Mouse (Mus musculus): Measurements from ENCODE around the gene Rngtt. TPM values are rescaled to one million over a fixed set of nuclear protein-coding genes. Genes with fewer than 3 reads are reported as not detected.
"Not testable (repeated sequence)": the region's sequence is repeated elsewhere in the genome, so short reads cannot be mapped to it uniquely, and the experiment has no call there.

Gene Rngtt
- polyA plus RNA-seq, 1 experiment from 2014 or later, result 32.9 TPM

- WGBS, result 81% methylated on average over 4 of the region's 4 CpGs
- Histone ChIP-seq H3K4me1 (no peaks in the 10 kb centered on the region), H3K9ac (no peak overlapping the region), H3K9me3 (no peaks in the 10 kb centered on the region), H3K27ac (no peak overlapping the region), H3K4me3 (no peak overlapping the region), H3K27me3 (replicated peaks) (no peaks in the 10 kb centered on the region), H3K4me2 (replicated peaks) (no peak overlapping the region), H3K36me3 (no peaks in the 10 kb centered on the region)
- no peak for ATAC-seq (ENCODE audit: low FRiP score, low read depth)
These were observed 103.7 kb downstream of the Rngtt start for GRCm38 (mm10) chr4:33413791-33414190.

GRCm38 (mm10) chr4:33414781-33415180 is 104.7 kb downstream of the Rngtt start:
- no peak overlapping the region for H3K4me2 ChIP-seq (replicated peaks)
- H3K9ac ChIP-seq, result no peak overlapping the region
- H3K9me3 ChIP-seq, result no peaks in the 10 kb centered on the region
- ATAC-seq (ENCODE audit: low FRiP score, low read depth), result no peak
- no peaks in the 10 kb centered on the region for H3K27me3 ChIP-seq (replicated peaks)
- H3K36me3 ChIP-seq, result no peaks in the 10 kb centered on the region
- no peaks in the 10 kb centered on the region for H3K4me1 ChIP-seq
- WGBS, result 82% methylated on average over 4 of the region's 4 CpGs
- no peak overlapping the region for H3K4me3 ChIP-seq
- no peak overlapping the region for H3K27ac ChIP-seq

- WGBS, result 95% methylated on average over 4 of the region's 4 CpGs
- Histone ChIP-seq H3K27ac (no peak overlapping the region), H3K9me3 (no peaks in the 10 kb centered on the region), H3K36me3 (no peaks in the 10 kb centered on the region), H3K9ac (no peak overlapping the region), H3K4me2 (replicated peaks) (no peak overlapping the region), H3K27me3 (replicated peaks) (no peaks in the 10 kb centered on the region), H3K4me3 (no peak overlapping the region), H3K4me1 (no peaks in the 10 kb centered on the region)
- no peak for ATAC-seq (ENCODE audit: low FRiP score, low read depth)
These were observed 107.3 kb downstream of the Rngtt start for GRCm38 (mm10) chr4:33417391-33417790.

- Histone ChIP-seq H3K4me1 (no peaks in the 10 kb centered on the region), H3K9ac (no peak overlapping the region), H3K27ac (no peak overlapping the region), H3K27me3 (replicated peaks) (no peaks in the 10 kb centered on the region), H3K4me2 (replicated peaks) (no peak overlapping the region), H3K36me3 (no peaks in the 10 kb centered on the region), H3K9me3 (no peaks in the 10 kb centered on the region), H3K4me3 (no peak overlapping the region)
- no peak for ATAC-seq (ENCODE audit: low FRiP score, low read depth)
- WGBS, result 73% methylated on average over 1 of the region's 1 CpGs
These were observed 109.5 kb downstream of the Rngtt start for GRCm38 (mm10) chr4:33419644-33420043.

GRCm38 (mm10) chr4:33428856-33429255 is 118.7 kb downstream of the Rngtt start:
- no peaks in the 10 kb centered on the region for H3K9me3 ChIP-seq
- no peaks in the 10 kb centered on the region for H3K27me3 ChIP-seq (replicated peaks)
- H3K9ac ChIP-seq, result no peak overlapping the region
- no peak for ATAC-seq (ENCODE audit: low FRiP score, low read depth)
- no peak overlapping the region for H3K4me2 ChIP-seq (replicated peaks)
- no peaks in the 10 kb centered on the region for H3K4me1 ChIP-seq
- H3K27ac ChIP-seq, result no peak overlapping the region
- H3K4me3 ChIP-seq, result no peak overlapping the region
- WGBS, result 74% methylated on average over 4 of the region's 4 CpGs
- H3K36me3 ChIP-seq, result no peaks in the 10 kb centered on the region; the same call in 1 of the 2 replicates

DNA sequence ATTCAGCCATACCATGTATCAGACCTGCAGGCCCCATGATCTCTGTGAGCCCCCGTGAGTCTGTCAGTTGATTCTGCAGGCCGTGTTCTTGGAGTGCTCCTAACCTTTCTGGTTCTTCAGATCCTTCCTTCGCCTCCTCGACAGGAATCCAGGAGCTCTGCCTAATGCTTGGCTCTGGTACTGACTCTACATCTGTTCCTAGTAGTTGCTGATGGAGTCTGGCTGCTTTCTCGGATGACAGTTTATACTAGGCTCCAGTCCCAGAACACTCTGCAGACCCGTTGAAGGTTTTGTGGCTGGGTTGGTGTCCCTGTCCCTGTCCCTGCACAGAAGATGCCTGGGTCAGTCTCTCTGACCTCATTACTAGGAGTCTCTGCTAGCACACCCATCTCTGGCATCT is 131.8 kb downstream of the Rngtt start:
- no peak for ATAC-seq (ENCODE audit: low FRiP score, low read depth)
- Histone ChIP-seq H3K9me3 (no peaks in the 10 kb centered on the region), H3K9ac (no peak overlapping the region), H3K27me3 (replicated peaks) (no peaks in the 10 kb centered on the region), H3K27ac (no peak overlapping the region), H3K36me3 (no peaks in the 10 kb centered on the region), H3K4me1 (no peaks in the 10 kb centered on the region), H3K4me2 (replicated peaks) (no peak overlapping the region), H3K4me3 (no peak overlapping the region)
- WGBS, result 90% methylated on average over 6 of the region's 6 CpGs

DNA sequence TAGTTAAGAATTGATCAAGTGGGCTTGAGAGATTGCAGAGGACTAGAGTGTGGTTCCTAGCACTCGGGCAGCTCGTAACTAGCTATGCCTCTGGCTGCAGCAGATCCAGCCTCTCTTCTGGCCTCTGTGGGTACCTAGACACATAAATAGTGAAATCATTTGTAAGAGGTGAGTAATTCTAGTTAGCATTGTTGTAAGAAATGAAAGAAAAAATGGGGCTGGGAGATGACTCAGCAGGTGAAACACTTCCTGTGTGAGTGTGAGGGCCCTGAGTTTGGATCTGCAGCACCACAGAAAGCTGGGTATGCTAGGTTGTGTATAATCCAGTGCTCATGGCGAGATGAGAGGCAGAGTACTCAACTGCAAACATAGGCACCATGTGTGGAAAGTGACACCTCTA is 136.2 kb downstream of the Rngtt start:
- no peak for ATAC-seq (ENCODE audit: low FRiP score, low read depth)
- H3K36me3 ChIP-seq, result no peaks in the 10 kb centered on the region
- no peak overlapping the region for H3K27ac ChIP-seq
- no peak overlapping the region for H3K4me3 ChIP-seq
- no peaks in the 10 kb centered on the region for H3K4me1 ChIP-seq
- no peak overlapping the region for H3K9ac ChIP-seq
- H3K4me2 ChIP-seq (replicated peaks), result no peak overlapping the region
- H3K27me3 ChIP-seq (replicated peaks), result no peaks in the 10 kb centered on the region
- no peaks in the 10 kb centered on the region for H3K9me3 ChIP-seq
- 91% methylated on average over 3 of the region's 3 CpGs for WGBS

- H3K4me2 ChIP-seq (replicated peaks), result no peak overlapping the region
- H3K36me3 ChIP-seq, result no peaks in the 10 kb centered on the region
- 94% methylated on average over 3 of the region's 3 CpGs for WGBS
- H3K27ac ChIP-seq, result no peak overlapping the region
- H3K4me3 ChIP-seq, result no peak overlapping the region
- no peaks in the 10 kb centered on the region for H3K27me3 ChIP-seq (replicated peaks)
- ATAC-seq (ENCODE audit: low FRiP score, low read depth), result no peak
- H3K9me3 ChIP-seq, result no peaks in the 10 kb centered on the region
- no peak overlapping the region for H3K9ac ChIP-seq
- H3K4me1 ChIP-seq, result no peaks in the 10 kb centered on the region
These were observed 136.8 kb downstream of the Rngtt start for GRCm38 (mm10) chr4:33446881-33447280.

- H3K27ac ChIP-seq; H3K4me3 ChIP-seq; H3K4me1 ChIP-seq; H3K9ac ChIP-seq; H3K9me3 ChIP-seq; H3K36me3 ChIP-seq; ATAC-seq (ENCODE audit: low FRiP score, low read depth); H3K4me2 ChIP-seq (replicated peaks); H3K27me3 ChIP-seq (replicated peaks): not testable (repeated sequence)
- 89% methylated on average over 8 of the region's 8 CpGs for WGBS
These were observed 140.2 kb downstream of the Rngtt start for GRCm38 (mm10) chr4:33450356-33450755.

- H3K9ac ChIP-seq, result no peak overlapping the region
- WGBS, result 98% methylated on average over 3 of the region's 3 CpGs
- H3K4me1 ChIP-seq, result no peaks in the 10 kb centered on the region
These were observed 149.7 kb downstream of the Rngtt start for GRCm38 (mm10) chr4:33459851-33460250.

GRCm38 (mm10) chr4:33464432-33464831 is 154.3 kb downstream of the Rngtt start:
- Histone ChIP-seq H3K4me2 (replicated peaks) (no peak overlapping the region), H3K27me3 (replicated peaks) (no peaks in the 10 kb centered on the region), H3K4me3 (no peak overlapping the region), H3K27ac (no peak overlapping the region), H3K9ac (no peak overlapping the region), H3K9me3 (no peaks in the 10 kb centered on the region), H3K36me3 (peaks cover 6% of the 10 kb centered on the region; the same call in 1 of the 2 replicates), H3K4me1 (no peaks in the 10 kb centered on the region)
- ATAC-seq (ENCODE audit: low FRiP score, low read depth), result no peak
- 95% methylated on average over 1 of the region's 1 CpGs for WGBS

More at GRCm38 (mm10) chr4:33459851-33460250, 149.7 kb downstream of the Rngtt start:
- ATAC-seq (ENCODE audit: low FRiP score, low read depth), result no peak
- Histone ChIP-seq H3K27me3 (replicated peaks) (no peaks in the 10 kb centered on the region), H3K9me3 (no peaks in the 10 kb centered on the region), H3K36me3 (peaks cover 9% of the 10 kb centered on the region; the same call in 1 of the 2 replicates), H3K4me2 (replicated peaks) (no peak overlapping the region), H3K27ac (no peak overlapping the region), H3K4me3 (no peak overlapping the region)

- no peak for ATAC-seq (ENCODE audit: low FRiP score, low read depth)
- 97% methylated on average over 3 of the region's 3 CpGs for WGBS
- H3K9ac ChIP-seq, result no peak overlapping the region
These were observed 155.8 kb downstream of the Rngtt start for GRCm38 (mm10) chr4:33465871-33466270.

GRCm38 (mm10) chr4:33466970-33467399 is 156.9 kb downstream of the Rngtt start:
- H3K4me1 ChIP-seq, result no peaks in the 10 kb centered on the region
- ATAC-seq (ENCODE audit: low FRiP score, low read depth), result no peak
- 90% methylated on average over 2 of the region's 2 CpGs for WGBS
- no peaks in the 10 kb centered on the region for H3K9me3 ChIP-seq
- H3K27ac ChIP-seq, result no peak overlapping the region
- no peaks in the 10 kb centered on the region for H3K27me3 ChIP-seq (replicated peaks)
- H3K4me2 ChIP-seq (replicated peaks), result no peak overlapping the region
- H3K36me3 ChIP-seq, result peaks cover 5% of the 10 kb centered on the region; the same call in 1 of the 2 replicates
- H3K9ac ChIP-seq, result no peak overlapping the region
- no peak overlapping the region for H3K4me3 ChIP-seq

More at GRCm38 (mm10) chr4:33465871-33466270, 155.8 kb downstream of the Rngtt start:
- no peaks in the 10 kb centered on the region for H3K9me3 ChIP-seq
- no peak overlapping the region for H3K4me3 ChIP-seq
- no peak overlapping the region for H3K4me2 ChIP-seq (replicated peaks)
- no peaks in the 10 kb centered on the region for H3K27me3 ChIP-seq (replicated peaks)
- H3K27ac ChIP-seq, result no peak overlapping the region
- no peaks in the 10 kb centered on the region for H3K4me1 ChIP-seq
- peaks cover 6% of the 10 kb centered on the region; the same call in 1 of the 2 replicates for H3K36me3 ChIP-seq

All from neural tube, embryonic 12.5 days (tissue).